Mouse (Mus musculus): ENCODE results near the gene Pfkfb4. TPM values are rescaled to one million over a fixed set of nuclear protein-coding genes. Genes with fewer than 3 reads are reported as not detected.

Gene Pfkfb4
- polyA plus RNA-seq, 1 experiment from 2014 or later = 7.8 TPM

- Histone ChIP-seq H3K27me3 (ENCODE audit: control insufficient read depth, insufficient read depth, low read length) (no peaks in the 10 kb centered on the region), H3K9ac (replicated peaks; ENCODE audit: low read length) (no peak overlapping the region)
Measured at GRCm38 (mm10) chr9:108998287-108999166, 6.9 kb downstream of the Pfkfb4 start.

DNA sequence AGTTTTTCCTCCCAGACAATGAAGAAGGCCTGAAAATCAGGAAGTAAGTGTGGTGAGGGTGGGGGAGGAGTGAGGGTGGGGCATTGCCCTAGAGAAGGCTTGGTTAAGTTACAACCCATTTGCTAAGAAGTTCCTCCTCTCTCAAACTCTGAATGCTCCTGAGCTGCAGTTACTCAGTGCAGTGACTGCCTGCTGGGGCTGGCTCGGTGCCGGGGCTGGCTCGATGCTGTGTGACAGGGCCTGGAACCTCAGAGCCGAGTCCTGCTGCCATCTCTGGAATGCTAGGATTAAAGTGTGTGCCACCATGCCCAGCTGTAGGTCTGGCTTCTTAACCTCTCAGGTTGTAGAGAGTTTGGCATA lies 7.6 kb downstream of the Pfkfb4 start:
- Histone ChIP-seq H3K9me3 (replicated peaks; ENCODE audit: control insufficient read depth, low read length) (no peaks in the 10 kb centered on the region), H3K4me1 (ENCODE audit: control insufficient read depth, insufficient read depth, low read length) (no peaks in the 10 kb centered on the region), H3K9ac (replicated peaks; ENCODE audit: low read length) (no peak overlapping the region), H3K27me3 (ENCODE audit: control insufficient read depth, insufficient read depth, low read length) (no peaks in the 10 kb centered on the region), H3K36me3 (replicated peaks; ENCODE audit: control insufficient read depth, insufficient read depth, low read depth, low read length) (no peaks in the 10 kb centered on the region), H3K4me3 (ENCODE audit: low read depth, low read length) (no peak overlapping the region), H3K4me2 (ENCODE audit: low read depth, low read length) (no peak overlapping the region), H3K27ac (replicated peaks; ENCODE audit: low read depth, low read length) (no peak overlapping the region)
- ATAC-seq (replicated peaks; ENCODE audit: insufficient number of reproducible peaks, low FRiP score, low TSS enrichment, low read depth) (no peak), DNase-seq (ENCODE audit: low spot score) (no peak)
- 82% methylated on average over 4 of the region's 4 CpGs for WGBS

More at GRCm38 (mm10) chr9:108998287-108999166, 6.9 kb downstream of the Pfkfb4 start:
- no peaks in the 10 kb centered on the region for H3K4me1 ChIP-seq (ENCODE audit: control insufficient read depth, insufficient read depth, low read length)
- WGBS = 85% methylated on average over 19 of the region's 19 CpGs
- no peaks in the 10 kb centered on the region for H3K36me3 ChIP-seq (replicated peaks; ENCODE audit: control insufficient read depth, insufficient read depth, low read depth, low read length)
- no peak overlapping the region for H3K4me3 ChIP-seq (ENCODE audit: low read depth, low read length)
- H3K27ac ChIP-seq (replicated peaks; ENCODE audit: low read depth, low read length) = no peak overlapping the region
- H3K9me3 ChIP-seq (replicated peaks; ENCODE audit: control insufficient read depth, low read length) = no peaks in the 10 kb centered on the region
- ATAC-seq (replicated peaks; ENCODE audit: insufficient number of reproducible peaks, low FRiP score, low TSS enrichment, low read depth) = no peak
- no peak overlapping the region for H3K4me2 ChIP-seq (ENCODE audit: low read depth, low read length)
- no peak for DNase-seq (ENCODE audit: low spot score)

DNA sequence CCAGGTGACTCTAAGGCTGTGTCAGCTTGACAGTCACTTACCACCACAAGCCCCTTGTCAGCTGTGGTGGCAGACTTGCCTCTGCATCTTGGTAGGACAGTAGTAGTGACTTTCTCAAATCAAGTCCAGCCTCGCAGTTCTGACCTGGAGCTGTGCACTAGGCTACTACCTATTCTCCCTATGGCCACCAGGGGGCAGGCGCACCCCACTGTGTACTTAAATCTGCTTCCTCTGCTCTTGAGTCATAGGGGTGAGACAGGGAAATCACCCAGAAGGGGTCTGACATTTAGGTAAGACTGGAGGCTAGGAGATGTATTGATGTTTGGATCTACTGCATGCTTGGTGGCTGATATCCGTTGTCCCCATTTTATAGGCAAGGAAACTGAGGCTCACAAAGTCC lies 9.1 kb downstream of the Pfkfb4 start:
- ATAC-seq (replicated peaks; ENCODE audit: insufficient number of reproducible peaks, low FRiP score, low TSS enrichment, low read depth) (peak; percentile 40), DNase-seq (ENCODE audit: low spot score) (peak; percentile 79)
- no peaks in the 10 kb centered on the region for H3K27me3 ChIP-seq (ENCODE audit: control insufficient read depth, insufficient read depth, low read length)
- 13% methylated on average over 3 of the region's 3 CpGs for WGBS
- no peak overlapping the region for H3K4me2 ChIP-seq (ENCODE audit: low read depth, low read length)
- no peak overlapping the region for H3K9ac ChIP-seq (replicated peaks; ENCODE audit: low read length)
- no peak overlapping the region for H3K27ac ChIP-seq (replicated peaks; ENCODE audit: low read depth, low read length)
- H3K9me3 ChIP-seq (replicated peaks; ENCODE audit: control insufficient read depth, low read length) = no peaks in the 10 kb centered on the region
- no peaks in the 10 kb centered on the region for H3K36me3 ChIP-seq (replicated peaks; ENCODE audit: control insufficient read depth, insufficient read depth, low read depth, low read length)
- no peaks in the 10 kb centered on the region for H3K4me1 ChIP-seq (ENCODE audit: control insufficient read depth, insufficient read depth, low read length)
- H3K4me3 ChIP-seq (ENCODE audit: low read depth, low read length) = no peak overlapping the region

DNA sequence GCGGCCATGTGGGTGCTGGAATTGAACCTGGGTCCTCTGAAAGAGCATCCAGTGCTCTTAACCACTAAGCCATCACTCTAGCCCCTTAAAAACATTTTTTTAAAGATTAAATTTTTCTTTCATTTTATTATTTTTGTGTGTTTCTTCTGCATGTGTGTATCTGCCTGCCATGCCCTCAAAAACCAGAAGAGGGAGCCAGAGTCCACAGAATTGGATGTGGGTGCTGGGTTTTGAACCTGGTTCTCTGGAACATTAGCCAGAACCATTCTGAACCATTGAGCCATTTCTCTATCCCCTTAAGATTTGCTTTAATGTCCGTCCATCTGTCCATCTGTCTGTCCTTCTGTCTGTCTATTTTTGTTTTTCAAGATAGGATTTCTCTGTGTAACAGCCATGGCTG lies 11.6 kb downstream of the Pfkfb4 start:
- Histone ChIP-seq H3K9ac (replicated peaks; ENCODE audit: low read length) (no peak overlapping the region), H3K4me2 (ENCODE audit: low read depth, low read length) (no peak overlapping the region), H3K27ac (replicated peaks; ENCODE audit: low read depth, low read length) (no peak overlapping the region), H3K36me3 (replicated peaks; ENCODE audit: control insufficient read depth, insufficient read depth, low read depth, low read length) (no peaks in the 10 kb centered on the region), H3K9me3 (replicated peaks; ENCODE audit: control insufficient read depth, low read length) (no peaks in the 10 kb centered on the region), H3K4me3 (ENCODE audit: low read depth, low read length) (no peak overlapping the region), H3K27me3 (ENCODE audit: control insufficient read depth, insufficient read depth, low read length) (no peaks in the 10 kb centered on the region), H3K4me1 (ENCODE audit: control insufficient read depth, insufficient read depth, low read length) (no peaks in the 10 kb centered on the region)
- WGBS = 53% methylated on average over 2 of the region's 2 CpGs
- DNase-seq (ENCODE audit: low spot score) (peak; percentile 73), ATAC-seq (replicated peaks; ENCODE audit: insufficient number of reproducible peaks, low FRiP score, low TSS enrichment, low read depth) (no peak)

DNA sequence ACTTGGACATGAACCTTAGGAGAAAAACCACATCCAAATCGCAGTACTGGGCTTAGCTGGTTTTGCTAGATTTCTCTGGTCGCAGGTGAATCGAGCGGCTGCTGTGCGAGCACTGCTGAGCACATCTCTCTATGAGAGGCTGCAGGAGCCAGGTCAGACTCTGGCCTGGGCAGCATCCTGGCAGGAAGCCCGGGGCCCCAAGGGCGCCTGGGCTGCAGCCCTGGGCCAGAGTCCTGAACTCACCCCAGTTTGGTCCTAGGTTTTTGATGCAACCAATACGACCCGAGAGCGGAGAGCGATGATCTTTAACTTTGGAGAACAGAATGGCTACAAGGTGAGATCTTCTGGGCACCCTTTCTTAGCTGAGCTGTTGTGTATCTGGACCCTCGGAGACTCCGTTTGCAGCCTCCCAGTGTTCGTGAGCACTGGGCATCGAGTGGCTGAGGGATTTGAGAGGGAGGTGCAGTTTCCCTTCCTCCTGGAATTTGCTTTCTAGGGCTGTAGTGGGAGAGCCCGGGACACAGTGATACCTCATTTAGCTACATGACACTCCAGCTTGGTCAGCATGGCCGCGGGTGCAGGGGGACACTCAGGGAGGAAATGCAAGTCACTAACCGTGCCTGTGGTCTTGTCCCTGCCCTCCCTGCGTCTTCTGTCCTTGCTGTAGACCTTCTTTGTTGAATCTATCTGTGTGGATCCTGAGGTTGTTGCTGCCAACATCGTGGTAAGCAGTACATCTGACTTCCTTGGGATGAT lies 15.6 kb downstream of the Pfkfb4 start:
- Histone ChIP-seq H3K4me1 (ENCODE audit: control insufficient read depth, insufficient read depth, low read length) (no peaks in the 10 kb centered on the region), H3K27ac (replicated peaks; ENCODE audit: low read depth, low read length) (no peak overlapping the region), H3K4me3 (ENCODE audit: low read depth, low read length) (no peak overlapping the region), H3K4me2 (ENCODE audit: low read depth, low read length) (no peak overlapping the region), H3K9me3 (replicated peaks; ENCODE audit: control insufficient read depth, low read length) (no peaks in the 10 kb centered on the region), H3K27me3 (ENCODE audit: control insufficient read depth, insufficient read depth, low read length) (no peaks in the 10 kb centered on the region), H3K9ac (replicated peaks; ENCODE audit: low read length) (no peak overlapping the region), H3K36me3 (replicated peaks; ENCODE audit: control insufficient read depth, insufficient read depth, low read depth, low read length) (no peaks in the 10 kb centered on the region)
- ATAC-seq (replicated peaks; ENCODE audit: insufficient number of reproducible peaks, low FRiP score, low TSS enrichment, low read depth) = no peak
- WGBS = 76% methylated on average over 21 of the region's 21 CpGs
- DNase-seq (ENCODE audit: low spot score) = no peak

DNA sequence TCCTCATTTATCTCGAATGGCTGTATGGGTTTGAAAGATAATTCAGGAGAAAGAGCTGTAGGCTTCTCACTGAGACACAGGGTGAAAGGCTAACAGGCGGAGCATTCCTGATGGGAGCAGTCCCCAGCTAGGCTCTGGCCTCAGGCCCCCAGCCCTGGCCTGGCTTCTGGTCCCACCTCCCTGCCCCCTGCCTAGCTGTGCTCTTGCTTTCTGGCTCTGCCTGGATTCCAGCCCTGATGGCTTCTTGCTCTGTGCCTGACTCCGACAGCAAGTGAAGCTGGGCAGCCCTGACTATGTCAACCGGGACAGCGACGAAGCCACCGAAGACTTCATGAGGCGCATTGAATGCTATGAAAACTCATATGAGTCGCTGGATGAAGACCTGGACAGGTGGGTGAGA lies 16.5 kb downstream of the Pfkfb4 start:
- Histone ChIP-seq H3K27ac (replicated peaks; ENCODE audit: low read depth, low read length) (no peak overlapping the region), H3K4me3 (ENCODE audit: low read depth, low read length) (no peak overlapping the region), H3K4me1 (ENCODE audit: control insufficient read depth, insufficient read depth, low read length) (no peaks in the 10 kb centered on the region), H3K27me3 (ENCODE audit: control insufficient read depth, insufficient read depth, low read length) (no peaks in the 10 kb centered on the region), H3K9ac (replicated peaks; ENCODE audit: low read length) (no peak overlapping the region), H3K4me2 (ENCODE audit: low read depth, low read length) (no peak overlapping the region), H3K9me3 (replicated peaks; ENCODE audit: control insufficient read depth, low read length) (no peaks in the 10 kb centered on the region), H3K36me3 (replicated peaks; ENCODE audit: control insufficient read depth, insufficient read depth, low read depth, low read length) (no peaks in the 10 kb centered on the region)
- 84% methylated on average over 9 of the region's 9 CpGs for WGBS
- DNase-seq (ENCODE audit: low spot score) (no peak), ATAC-seq (replicated peaks; ENCODE audit: insufficient number of reproducible peaks, low FRiP score, low TSS enrichment, low read depth) (no peak)

- Histone ChIP-seq H3K27ac (replicated peaks; ENCODE audit: low read depth, low read length) (no peak overlapping the region), H3K4me2 (ENCODE audit: low read depth, low read length) (no peak overlapping the region), H3K27me3 (ENCODE audit: control insufficient read depth, insufficient read depth, low read length) (no peaks in the 10 kb centered on the region), H3K9ac (replicated peaks; ENCODE audit: low read length) (no peak overlapping the region), H3K4me1 (ENCODE audit: control insufficient read depth, insufficient read depth, low read length) (no peaks in the 10 kb centered on the region), H3K36me3 (replicated peaks; ENCODE audit: control insufficient read depth, insufficient read depth, low read depth, low read length) (no peaks in the 10 kb centered on the region), H3K9me3 (replicated peaks; ENCODE audit: control insufficient read depth, low read length) (no peaks in the 10 kb centered on the region), H3K4me3 (ENCODE audit: low read depth, low read length) (no peak overlapping the region)
- 72% methylated on average over 9 of the region's 10 CpGs for WGBS
- ATAC-seq (replicated peaks; ENCODE audit: insufficient number of reproducible peaks, low FRiP score, low TSS enrichment, low read depth) (no peak; the same call in 1 of the 2 replicates), DNase-seq (ENCODE audit: low spot score) (no peak)
Measured at GRCm38 (mm10) chr9:109008994-109009635, 17.5 kb downstream of the Pfkfb4 start.
